Mouse (Mus musculus) thymus, adult 2 months (tissue): Measurements from ENCODE around the gene Thada. TPM values are rescaled to one million over a fixed set of nuclear protein-coding genes. Genes with fewer than 3 reads are reported as not detected.
A peak's percentile ranks its signal among the peaks of the same experiment; 100 is the strongest.

Experiments used
- DNase-seq: peaks from one replicate; pipeline ENCODE4 v3.0.0; 2021
- H3K27ac ChIP-seq: fragments of 200-500 bp; 2 replicates; pipeline ENCODE4 v1.5.1; 2012; ENCODE audit warnings: low read length, control low read depth; ENCODE audit not compliant: control insufficient read depth, insufficient read depth
- H3K27me3 ChIP-seq: fragments of 200-500 bp; 2 replicates; pipeline ENCODE4 v1.6.1; 2012; ENCODE audit warnings: mild to moderate bottlenecking, low read length, moderate library complexity, mixed read lengths; ENCODE audit not compliant: control insufficient read depth, insufficient read depth
- H3K36me3 ChIP-seq: fragments of 200-500 bp; 2 replicates; pipeline ENCODE4 v1.6.1; 2012; ENCODE audit warnings: mild to moderate bottlenecking, low read length, moderate library complexity; ENCODE audit not compliant: control insufficient read depth, insufficient read depth
- H3K4me1 ChIP-seq: fragments of 200-500 bp; replicated peaks from 2 replicates; pipeline ENCODE4 v1.6.1; 2012; ENCODE audit warnings: low read length; ENCODE audit not compliant: control insufficient read depth, insufficient read depth
- H3K4me3 ChIP-seq: fragments of 200-500 bp; 2 replicates; pipeline ENCODE4 v1.5.1; 2012; ENCODE audit warnings: mild to moderate bottlenecking, low read length, control low read depth, moderate library complexity; ENCODE audit not compliant: control insufficient read depth, insufficient read depth
- CTCF ChIP-seq: fragments of 200-500 bp; IDR thresholded peaks from 2 replicates; pipeline ENCODE4 v1.5.1; 2012; ENCODE audit warnings: mild to moderate bottlenecking, control low read depth, low read length, moderate library complexity, borderline replicate concordance; ENCODE audit not compliant: control insufficient read depth, poor library complexity, insufficient read depth; ENCODE audit errors: extremely low read depth
- POLR2A ChIP-seq: fragments of 200-500 bp; IDR thresholded peaks from 2 replicates; pipeline ENCODE4 v1.6.1; 2012; ENCODE audit warnings: mild to moderate bottlenecking, low read length, control low read depth, moderate library complexity; ENCODE audit not compliant: control insufficient read depth, poor library complexity, insufficient read depth; ENCODE audit errors: extremely low read depth
- WGBS: fragments of 180-500 bp; shearing (Covaris S2); methylation state at CpG from one replicate; pipeline ENCODE4 v1.1.7; 2018; 5-methylcytosine and 5-hydroxymethylcytosine counted together
- polyA plus RNA-seq: library from polyadenylated mRNA; depleted of rRNA; stranded (reverse); fragments of >200 nt; gene quantifications from 2 replicates; pipeline ENCODE4 v1.2.3, GENCODE M21; 2012

Thada gene
- polyA plus RNA-seq, 1 experiment: 40.1 TPM

GRCm38 (mm10) chr17:84185581-84186450, 280.2 kb downstream of the Thada start:
- WGBS: under 1% methylated on average over 107 of the region's 108 CpGs
- peak overlapping the region; percentile 97 for H3K27ac ChIP-seq
- H3K4me3 ChIP-seq: peak overlapping the region; percentile 91
- H3K4me1 ChIP-seq: peaks cover 41% of the 10 kb centered on the region
- peaks cover 17% of the 10 kb centered on the region for H3K36me3 ChIP-seq
- TF ChIP-seq CTCF: peak; percentile 69; the same call in 1 of the 2 replicates
- TF ChIP-seq POLR2A: peak; percentile 36; the same call in 1 of the 2 replicates
- DNase-seq: peak; percentile 94
- H3K27me3 ChIP-seq: no peaks in the 10 kb centered on the region

- Histone ChIP-seq H3K36me3 (peaks cover 17% of the 10 kb centered on the region), H3K27me3 (no peaks in the 10 kb centered on the region), H3K27ac (peak overlapping the region; percentile 97), H3K4me3 (peak overlapping the region; percentile 70), H3K4me1 (peaks cover 45% of the 10 kb centered on the region)
- DNase-seq: no peak
- TF ChIP-seq CTCF: no peak
- TF ChIP-seq POLR2A: 0 out of 2 replicates have a peak, but pooled peaks have one; percentile 2
- under 1% methylated on average over 7 of the region's 7 CpGs for WGBS
Measured at GRCm38 (mm10) chr17:84185011-84185411, 281.0 kb downstream of the Thada start.

GRCm38 (mm10) chr17:84183291-84183781, 282.7 kb downstream of the Thada start:
- peak overlapping the region; percentile 41 for H3K4me3 ChIP-seq
- peak overlapping the region; percentile 95 for H3K27ac ChIP-seq
- DNase-seq: peak; percentile 60
- peaks cover 17% of the 10 kb centered on the region for H3K36me3 ChIP-seq
- H3K4me1 ChIP-seq: peaks cover 50% of the 10 kb centered on the region
- WGBS: under 1% methylated on average over 12 of the region's 12 CpGs
- no peaks in the 10 kb centered on the region for H3K27me3 ChIP-seq
- TF ChIP-seq POLR2A (no peak), CTCF (no peak)

DNA sequence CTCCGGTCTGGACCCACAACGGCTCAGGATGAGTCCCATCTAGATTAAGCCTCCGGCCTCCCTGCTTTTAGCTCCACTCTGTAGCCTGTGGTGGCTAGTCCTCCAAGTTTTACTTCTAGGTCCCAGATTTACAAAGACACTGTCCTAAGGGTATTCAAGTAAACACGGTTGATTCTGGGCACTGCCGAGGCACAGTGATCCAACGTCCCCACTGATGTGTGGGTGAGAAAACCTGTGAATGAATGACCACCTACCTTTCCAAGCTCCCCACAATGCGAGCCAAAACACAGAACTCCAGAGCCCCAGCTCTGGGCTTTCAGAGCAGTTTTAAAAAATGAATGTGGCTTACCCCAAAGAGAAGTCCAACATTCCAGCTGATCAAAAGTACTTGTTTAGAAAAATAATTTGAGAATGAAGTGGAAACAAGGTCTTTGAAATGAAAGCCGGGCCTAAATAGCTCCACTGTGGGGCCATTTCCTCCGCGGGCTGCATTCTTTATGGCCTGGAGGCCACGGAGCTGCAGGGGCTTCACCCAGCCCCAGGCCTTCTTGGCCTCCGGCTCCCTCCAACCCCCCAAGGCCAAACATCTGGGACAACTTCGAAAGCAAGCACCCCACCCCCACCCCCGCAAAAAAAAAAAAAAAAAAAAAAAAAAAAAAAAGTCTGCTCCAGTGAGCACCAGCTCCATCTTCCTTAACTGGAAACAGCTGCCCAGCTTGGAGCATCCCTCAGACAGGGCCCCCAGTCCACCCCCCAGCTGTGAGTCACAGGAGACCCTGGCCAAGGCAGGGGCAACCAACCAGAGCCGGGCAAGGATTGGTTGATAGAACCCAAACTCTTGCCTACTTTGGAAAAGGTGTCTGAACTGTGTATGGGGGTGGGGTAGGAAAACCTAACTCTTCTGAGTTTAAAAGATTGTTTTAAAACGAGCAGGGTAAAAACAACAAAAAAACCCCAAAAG, 283.4 kb downstream of the Thada start:
- H3K27me3 ChIP-seq: no peaks in the 10 kb centered on the region
- H3K36me3 ChIP-seq: peaks cover 17% of the 10 kb centered on the region
- H3K4me3 ChIP-seq: peak overlapping the region; percentile 44
- TF ChIP-seq CTCF (no peak), POLR2A (no peak)
- WGBS: 4% methylated on average over 16 of the region's 16 CpGs
- peaks cover 53% of the 10 kb centered on the region for H3K4me1 ChIP-seq
- DNase-seq: no peak
- peak overlapping the region; percentile 95 for H3K27ac ChIP-seq

- TF ChIP-seq CTCF (0 out of 2 replicates have a peak, but pooled peaks have one; percentile 19), POLR2A (no peak; the same call in 1 of the 2 replicates)
- Histone ChIP-seq H3K4me1 (peaks cover 57% of the 10 kb centered on the region), H3K27me3 (no peaks in the 10 kb centered on the region), H3K27ac (peak overlapping the region; percentile 95), H3K36me3 (peaks cover 17% of the 10 kb centered on the region), H3K4me3 (peak overlapping the region; percentile 44)
- 7% methylated on average over 18 of the region's 18 CpGs for WGBS
- DNase-seq: peak; percentile 75
Measured at GRCm38 (mm10) chr17:84181502-84182310, 284.3 kb downstream of the Thada start.
